Mouse (Mus musculus) G1E (cell line): ENCODE measurements around the gene B3glct. TPM values are rescaled to one million over a fixed set of nuclear protein-coding genes. Genes with fewer than 3 reads are reported as not detected.

ENCODE experiments used
- ATAC-seq: 2 replicates; pipeline ENCODE4 v1.8.0; 2016; ENCODE audit warnings: mild to moderate bottlenecking; ENCODE audit not compliant: insufficient number of reproducible peaks, poor library complexity, low FRiP score, severe bottlenecking; ENCODE audit errors: extremely low read depth
- DNase-seq: peaks from one replicate; pipeline ENCODE4 v3.0.0; 2012; ENCODE audit warnings: low spot score
- H3K27me3 ChIP-seq: 2 replicates; pipeline ENCODE4 v1.6.1; 2012; ENCODE audit warnings: mild to moderate bottlenecking, low read length, inconsistent platforms; ENCODE audit not compliant: insufficient read depth
- H3K36me3 ChIP-seq: replicated peaks from 2 replicates; pipeline ENCODE3; 2012; ENCODE audit warnings: mild to moderate bottlenecking, inconsistent platforms
- H3K4me1 ChIP-seq: 2 replicates; pipeline ENCODE4 v1.6.1; 2012; ENCODE audit warnings: low read depth, low read length, inconsistent platforms, mixed read lengths; ENCODE audit not compliant: insufficient read depth
- H3K4me3 ChIP-seq: 2 replicates; pipeline ENCODE4 v1.5.1; 2012; ENCODE audit warnings: low read depth, mild to moderate bottlenecking, inconsistent platforms, low read length, moderate library complexity, mixed read lengths
- H3K9me3 ChIP-seq: replicated peaks from 2 replicates; pipeline ENCODE4 v1.6.1; 2012; ENCODE audit warnings: inconsistent platforms
- CTCF ChIP-seq: IDR thresholded peaks from 2 replicates; pipeline ENCODE4 v1.5.1; 2012; ENCODE audit warnings: low read depth, low read length, inconsistent platforms, mixed read lengths
- GATA1 ChIP-seq: IDR thresholded peaks from 2 replicates; pipeline ENCODE4 v1.6.1; 2012; ENCODE audit warnings: borderline replicate concordance, low read length, inconsistent platforms, mixed read lengths
- GATA2 ChIP-seq: IDR thresholded peaks from 2 replicates; pipeline ENCODE4 v1.6.1; 2012; ENCODE audit warnings: low read depth, low read length, inconsistent platforms, borderline replicate concordance
- POLR2AphosphoS5 ChIP-seq: IDR thresholded peaks from 2 replicates; pipeline ENCODE4 v1.6.1; 2012; ENCODE audit warnings: low read depth, low read length, inconsistent platforms; ENCODE audit not compliant: insufficient replicate concordance
- TAL1 ChIP-seq: conservative IDR thresholded peaks from 2 replicates; pipeline ENCODE4 v1.6.1; 2012; ENCODE audit warnings: low read depth, low read length, inconsistent platforms, mixed read lengths
- polyA plus RNA-seq: library from polyadenylated mRNA; stranded (reverse); fragments of >175 nt; gene quantifications from 2 replicates; pipeline ENCODE4 v1.2.3, GENCODE M21; 2012
- total RNA-seq, 2 experiments: library from RNA; stranded (forward) in 1 of 2; stranded (reverse) in 1 of 2; fragments of 200-1000 nt in 1 of 2; fragments of >200 nt in 1 of 2; fragmentation: Nextera tagmentation in 1 of 2; gene quantifications; 2 replicates each; pipeline ENCODE4 v1.2.3; 2014 to 2017

Gene B3glct
- total and polyA plus RNA-seq, 3 experiments: 4.6 to 18.1 (median 5.2) TPM

DNA sequence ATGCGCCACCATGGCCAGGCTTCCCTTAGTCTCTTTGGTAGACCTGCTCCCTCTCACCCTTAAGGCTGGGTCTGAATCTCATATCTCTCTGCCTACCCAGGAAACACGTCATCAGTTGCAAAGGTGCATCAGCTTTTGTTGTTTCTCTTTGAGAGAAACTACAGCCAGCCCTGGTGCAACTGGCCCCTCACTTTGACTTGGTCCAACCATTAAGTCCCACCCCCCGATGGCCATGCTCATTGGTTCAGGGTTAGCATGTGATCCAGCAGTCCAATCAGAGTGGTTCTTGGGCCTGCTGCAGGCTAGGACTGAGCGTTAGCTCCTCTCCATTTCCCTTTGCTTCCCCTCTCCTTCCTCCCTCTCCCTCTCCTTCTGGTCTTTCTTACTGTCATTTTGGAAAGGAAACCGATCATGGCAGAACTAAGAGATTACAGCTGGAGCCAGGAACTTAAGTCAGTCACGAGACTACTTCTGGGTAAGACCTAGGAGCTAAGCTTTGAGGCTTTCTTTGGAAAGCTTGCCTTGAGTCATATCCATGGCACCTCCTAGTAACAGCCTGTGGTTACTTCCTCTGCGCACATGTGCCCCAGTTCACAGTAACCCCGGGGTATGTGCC lies 36.6 kb upstream of the B3glct start:
- ATAC-seq: peak; percentile 80
- Histone ChIP-seq H3K4me3 (peak overlapping the region; percentile 67), H3K4me1 (peaks cover 39% of the 10 kb centered on the region)

DNA sequence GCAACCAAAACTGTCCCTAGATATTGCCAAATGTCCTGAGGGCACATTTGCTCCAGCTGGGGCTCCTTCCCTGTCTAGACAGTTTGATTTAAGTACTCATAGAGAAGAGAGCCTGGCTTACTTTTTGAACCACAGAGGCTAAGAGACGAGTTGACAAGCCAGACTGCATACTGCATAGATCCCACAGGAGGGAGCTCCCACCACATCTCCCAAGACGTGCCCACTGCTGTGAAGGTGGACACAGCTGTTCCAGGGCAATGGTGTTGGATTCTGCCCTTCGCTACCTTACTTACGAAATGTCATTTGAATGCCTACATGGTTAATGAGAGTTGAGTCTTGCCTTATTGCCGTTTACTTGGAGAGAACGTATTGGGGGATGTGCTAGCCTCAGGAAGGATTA lies 35.7 kb upstream of the B3glct start:
- no peak for TF ChIP-seq CTCF
- Histone ChIP-seq H3K36me3 (peaks cover 16% of the 10 kb centered on the region), H3K9me3 (no peaks in the 10 kb centered on the region), H3K4me3 (peak overlapping the region; percentile 67), H3K4me1 (peaks cover 46% of the 10 kb centered on the region), H3K27me3 (no peaks in the 10 kb centered on the region)
- no peak for DNase-seq
- ATAC-seq: peak; percentile 48

More for the DNA sequence above, 36.6 kb upstream of the B3glct start:
- H3K27me3 ChIP-seq: no peaks in the 10 kb centered on the region
- TF ChIP-seq POLR2AphosphoS5: no peak
- TF ChIP-seq GATA1: no peak
- no peak for TF ChIP-seq TAL1
- no peak for TF ChIP-seq CTCF
- TF ChIP-seq GATA2: no peak
- peaks cover 11% of the 10 kb centered on the region for H3K36me3 ChIP-seq
- no peaks in the 10 kb centered on the region for H3K9me3 ChIP-seq
- DNase-seq: peak; percentile 83

DNA sequence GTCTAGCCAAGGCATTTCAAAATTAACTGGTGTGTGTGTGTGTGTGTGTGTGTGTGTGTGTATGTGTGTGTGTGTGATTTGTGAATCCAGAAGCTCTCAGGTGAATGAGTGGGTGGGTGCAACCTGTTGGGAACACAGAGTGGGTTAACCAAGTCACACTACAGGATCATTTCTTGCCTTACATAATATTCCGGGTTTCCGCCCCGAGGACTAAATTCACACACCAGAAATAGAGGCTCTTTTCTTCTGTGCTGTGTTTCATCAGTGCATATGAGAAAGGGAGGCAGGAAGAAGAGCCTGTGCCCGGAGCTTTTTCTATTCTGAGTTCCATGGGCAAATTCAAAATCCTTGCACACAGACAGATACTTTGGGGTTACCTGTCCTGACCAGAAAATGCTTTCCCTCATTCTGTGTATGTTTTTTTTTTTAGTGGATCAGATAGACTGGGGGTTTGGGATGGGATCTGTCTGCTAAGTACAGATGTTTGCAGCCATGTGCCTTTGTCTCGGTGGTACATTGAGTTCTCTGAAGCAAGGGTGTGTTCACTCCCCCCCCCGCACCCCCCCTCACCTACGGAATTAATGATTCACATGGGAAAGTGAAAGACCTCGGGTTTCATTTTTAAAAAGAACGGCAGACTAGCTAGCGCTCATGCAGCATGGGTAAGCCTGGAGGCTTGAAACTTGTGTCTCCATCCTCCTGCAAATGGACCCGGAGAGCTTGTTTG lies 35.1 kb upstream of the B3glct start:
- no peaks in the 10 kb centered on the region for H3K9me3 ChIP-seq
- H3K4me3 ChIP-seq: peak overlapping the region; percentile 67
- peaks cover 50% of the 10 kb centered on the region for H3K4me1 ChIP-seq
- no peak for DNase-seq
- TF ChIP-seq POLR2AphosphoS5 (no peak), TAL1 (no peak), GATA2 (no peak)
- H3K27me3 ChIP-seq: no peaks in the 10 kb centered on the region
- no peak for ATAC-seq
- H3K36me3 ChIP-seq: peaks cover 16% of the 10 kb centered on the region

DNA sequence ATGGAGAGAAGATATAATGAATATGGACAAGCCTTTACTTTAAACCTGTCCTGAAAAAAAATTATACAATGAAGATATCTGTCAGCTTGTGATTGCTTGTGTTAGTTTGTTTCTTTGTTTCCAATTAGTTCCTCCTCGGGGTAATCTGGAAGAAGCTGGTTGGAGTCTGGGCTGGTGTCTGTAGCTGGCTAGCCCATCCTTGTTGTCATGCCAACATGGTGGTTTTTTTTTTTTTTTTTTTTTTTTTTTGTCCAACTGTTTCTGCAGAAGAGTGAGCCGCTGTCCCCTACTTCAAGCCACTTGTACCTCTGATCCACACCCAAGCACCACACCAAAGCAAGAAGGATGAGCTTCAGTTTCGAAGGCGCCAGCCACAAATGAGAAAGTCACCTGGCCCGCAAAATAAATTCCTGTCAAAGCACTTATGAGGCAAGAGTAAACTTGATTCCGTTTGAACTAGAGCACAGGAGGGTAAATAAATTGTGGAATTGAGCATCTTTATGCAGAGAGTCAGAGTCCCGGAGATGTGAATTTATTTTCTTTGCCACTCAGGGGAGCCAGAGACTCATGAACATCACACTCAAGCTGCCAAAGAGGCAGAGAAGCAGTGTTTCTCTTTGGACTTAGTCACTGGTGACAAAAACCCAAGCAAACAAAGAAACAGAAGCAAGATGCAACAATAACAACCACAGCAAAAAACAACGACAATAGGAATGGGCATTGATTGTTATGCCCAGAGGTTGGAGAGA lies 30.5 kb upstream of the B3glct start:
- DNase-seq: no peak
- TF ChIP-seq GATA1: no peak
- TF ChIP-seq CTCF: no peak
- no peak for TF ChIP-seq TAL1
- no peak for TF ChIP-seq POLR2AphosphoS5
- peaks cover 67% of the 10 kb centered on the region for H3K4me1 ChIP-seq

DNA sequence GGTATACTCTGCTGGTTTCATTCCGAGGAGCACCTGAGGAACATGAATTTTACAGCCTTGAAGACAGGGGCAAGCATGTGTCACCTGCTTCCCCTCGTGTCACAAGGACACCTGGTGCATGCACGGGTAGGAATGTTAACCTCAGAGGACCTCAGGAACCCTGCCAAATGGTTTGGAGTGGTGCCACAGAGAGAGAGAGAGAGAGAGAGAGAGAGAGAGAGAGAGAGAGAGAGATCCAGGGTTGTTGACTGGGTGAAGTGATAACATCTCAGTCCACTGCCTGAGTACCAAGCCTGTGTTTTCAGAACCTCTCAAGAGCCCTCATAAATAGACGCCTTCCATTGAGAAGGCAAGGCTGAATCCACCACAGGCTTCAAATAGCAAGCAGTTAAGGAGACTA lies 29.8 kb upstream of the B3glct start:
- peak overlapping the region; percentile 38; the same call in 1 of the 2 replicates for H3K4me3 ChIP-seq
- no peak for TF ChIP-seq TAL1
- H3K4me1 ChIP-seq: peaks cover 61% of the 10 kb centered on the region

More for the DNA sequence above, 30.5 kb upstream of the B3glct start:
- Histone ChIP-seq H3K27me3 (no peaks in the 10 kb centered on the region), H3K9me3 (0 out of 2 replicates have a peak, but pooled peaks cover 2% of the 10 kb centered on the region), H3K4me3 (peak overlapping the region; percentile 38; the same call in 1 of the 2 replicates), H3K36me3 (peaks cover 19% of the 10 kb centered on the region)
- ATAC-seq: no peak

GRCm38 (mm10) chr5:149648895-149649406 lies 29.1 kb upstream of the B3glct start:
- Histone ChIP-seq H3K4me1 (peaks cover 55% of the 10 kb centered on the region), H3K4me3 (peak overlapping the region; percentile 51; the same call in 1 of the 2 replicates), H3K9me3 (0 out of 2 replicates have a peak, but pooled peaks cover 7% of the 10 kb centered on the region), H3K36me3 (peaks cover 16% of the 10 kb centered on the region), H3K27me3 (no peaks in the 10 kb centered on the region)
- no peak for TF ChIP-seq POLR2AphosphoS5
- peak; percentile 56; the same call in 1 of the 2 replicates for TF ChIP-seq TAL1
- DNase-seq (peak; percentile 70), ATAC-seq (peak; percentile 77)

More for the DNA sequence above, 29.8 kb upstream of the B3glct start:
- Histone ChIP-seq H3K36me3 (peaks cover 19% of the 10 kb centered on the region), H3K9me3 (0 out of 2 replicates have a peak, but pooled peaks cover 5% of the 10 kb centered on the region), H3K27me3 (no peaks in the 10 kb centered on the region)
- no peak for DNase-seq
- ATAC-seq: no peak
